Mouse (Mus musculus) thymus, adult 2 months (tissue): Measurements from ENCODE around the gene Gm20388.

Experiments used
- CTCF ChIP-seq: fragments of 200-500 bp; IDR thresholded peaks from 2 replicates; pipeline ENCODE4 v1.5.1; 2012; ENCODE audit warnings: mild to moderate bottlenecking, control low read depth, low read length, moderate library complexity, borderline replicate concordance; ENCODE audit not compliant: control insufficient read depth, poor library complexity, insufficient read depth; ENCODE audit errors: extremely low read depth
- POLR2A ChIP-seq: fragments of 200-500 bp; IDR thresholded peaks from 2 replicates; pipeline ENCODE4 v1.6.1; 2012; ENCODE audit warnings: mild to moderate bottlenecking, low read length, control low read depth, moderate library complexity; ENCODE audit not compliant: control insufficient read depth, poor library complexity, insufficient read depth; ENCODE audit errors: extremely low read depth

DNA sequence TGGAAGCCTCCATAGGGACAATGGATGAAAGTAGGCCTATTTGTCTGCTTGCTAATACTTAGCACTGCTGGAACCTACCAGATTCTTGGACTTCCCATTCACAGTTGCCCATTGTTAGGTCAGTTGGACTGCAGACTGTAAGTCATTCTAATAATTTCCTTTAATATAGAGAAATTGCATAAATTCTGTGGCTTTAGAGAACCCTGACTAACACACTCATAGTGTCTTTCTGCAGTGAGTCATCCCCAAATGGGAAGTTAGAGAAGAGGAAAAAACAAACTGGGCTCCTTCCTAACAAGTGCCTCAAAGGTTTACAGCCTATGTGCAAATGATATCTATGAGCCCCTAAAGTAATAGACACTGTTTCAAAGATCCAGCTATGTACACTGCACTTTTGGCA, 3023.3 kb downstream of the Gm20388 start:
- no peak for TF ChIP-seq POLR2A
- no peak for TF ChIP-seq CTCF
